Mouse (Mus musculus) hindbrain, embryonic 16.5 days (tissue): ENCODE data around the gene Il4i1. TPM values are rescaled to one million over a fixed set of nuclear protein-coding genes. Genes with fewer than 3 reads are reported as not detected.

Source experiments
- ATAC-seq: fragments of 200-750 bp; cut with Nextera tagmentation; 2 replicates; pipeline ENCODE4 v1.8.0; 2017; ENCODE audit warnings: moderate TSS enrichment, moderate library complexity
- H3K27ac ChIP-seq: fragments of 300-500 bp; sonication (generic); 2 replicates; pipeline ENCODE4 v1.5.1; 2014; ENCODE audit warnings: low read depth, mild to moderate bottlenecking, control low read depth, low read length, moderate library complexity
- H3K27me3 ChIP-seq: fragments of 300-500 bp; sonication (generic); replicated peaks from 2 replicates; pipeline ENCODE4 v1.6.1; 2014; ENCODE audit warnings: low read length; ENCODE audit not compliant: control insufficient read depth, insufficient read depth
- H3K36me3 ChIP-seq: fragments of 300-500 bp; sonication (generic); 2 replicates; pipeline ENCODE4 v1.6.1; 2014; ENCODE audit warnings: mild to moderate bottlenecking, low read length, moderate library complexity, mixed read lengths; ENCODE audit not compliant: control insufficient read depth, insufficient read depth
- H3K4me1 ChIP-seq: fragments of 300-500 bp; sonication (generic); 2 replicates; pipeline ENCODE4 v1.6.1; 2014; ENCODE audit warnings: low read depth, low read length; ENCODE audit not compliant: control insufficient read depth, insufficient read depth
- H3K4me2 ChIP-seq: fragments of 300-500 bp; sonication (generic); 2 replicates; pipeline ENCODE4 v1.6.1; 2014; ENCODE audit warnings: mild to moderate bottlenecking, low read length, control low read depth, moderate library complexity
- H3K4me3 ChIP-seq: fragments of 300-500 bp; sonication (generic); 2 replicates; pipeline ENCODE4 v1.5.1; 2014; ENCODE audit warnings: mild to moderate bottlenecking, low read length, control low read depth, moderate library complexity
- H3K9ac ChIP-seq: fragments of 300-500 bp; sonication (generic); 2 replicates; pipeline ENCODE4 v1.6.1; 2014; ENCODE audit warnings: low read depth, mild to moderate bottlenecking, control low read depth, low read length, moderate library complexity
- H3K9me3 ChIP-seq: fragments of 300-500 bp; sonication (generic); 2 replicates; pipeline ENCODE4 v1.6.1; 2014; ENCODE audit warnings: mild to moderate bottlenecking, low read length, moderate library complexity; ENCODE audit not compliant: control insufficient read depth
- WGBS: fragments of 180-500 bp; shearing (Covaris S2); extraction: QIAGEN DNeasy Blood & Tissue Kit; methylation state at CpG from one replicate; pipeline ENCODE4 v1.1.7; 2014; 5-methylcytosine and 5-hydroxymethylcytosine counted together
- polyA plus RNA-seq: library from polyadenylated mRNA; unstranded; fragments of >200 nt; fragmentation: Nextera tagmentation; extraction: Ambion mirVana; gene quantifications from 2 replicates; pipeline ENCODE4 v1.2.1, GENCODE M21; 2015

Il4i1 gene
- polyA plus RNA-seq, 1 experiment from 2014 or later = 1.7 TPM

GRCm38 (mm10) chr7:44840426-44840825 lies 24.2 kb downstream of the Il4i1 start:
- ATAC-seq = no peak
- Histone ChIP-seq H3K4me1 (peaks cover 13% of the 10 kb centered on the region), H3K9ac (no peak overlapping the region), H3K9me3 (no peaks in the 10 kb centered on the region), H3K4me2 (peak overlapping the region; percentile 64; the same call in 1 of the 2 replicates), H3K36me3 (peaks cover 41% of the 10 kb centered on the region), H3K27me3 (peaks cover 16% of the 10 kb centered on the region), H3K4me3 (peak overlapping the region; percentile 32), H3K27ac (no peak overlapping the region)
- 49% methylated on average over 14 of the region's 14 CpGs for WGBS

- Histone ChIP-seq H3K27me3 (peaks cover 16% of the 10 kb centered on the region), H3K36me3 (peaks cover 54% of the 10 kb centered on the region)
- ATAC-seq = no peak
Observed at GRCm38 (mm10) chr7:44841825-44842463, 25.8 kb downstream of the Il4i1 start.

GRCm38 (mm10) chr7:44845006-44845405 lies 28.8 kb downstream of the Il4i1 start:
- no peak for ATAC-seq
- no peaks in the 10 kb centered on the region for H3K9me3 ChIP-seq
- H3K4me3 ChIP-seq = no peak overlapping the region
- H3K4me2 ChIP-seq = no peak overlapping the region
- 97% methylated on average over 9 of the region's 10 CpGs for WGBS
- H3K27ac ChIP-seq = no peak overlapping the region
- no peak overlapping the region for H3K9ac ChIP-seq
- peaks cover 53% of the 10 kb centered on the region for H3K36me3 ChIP-seq
- peaks cover 14% of the 10 kb centered on the region for H3K4me1 ChIP-seq
- H3K27me3 ChIP-seq = peaks cover 16% of the 10 kb centered on the region

More at GRCm38 (mm10) chr7:44841825-44842463, 25.8 kb downstream of the Il4i1 start:
- Histone ChIP-seq H3K9me3 (no peaks in the 10 kb centered on the region), H3K9ac (no peak overlapping the region), H3K4me3 (no peak overlapping the region), H3K27ac (no peak overlapping the region), H3K4me1 (peaks cover 13% of the 10 kb centered on the region), H3K4me2 (no peak overlapping the region)
- WGBS = 95% methylated on average over 8 of the region's 8 CpGs

GRCm38 (mm10) chr7:44846804-44847203 lies 30.6 kb downstream of the Il4i1 start:
- no peak overlapping the region for H3K4me2 ChIP-seq
- no peak overlapping the region for H3K27ac ChIP-seq
- no peak for ATAC-seq
- 90% methylated on average over 7 of the region's 7 CpGs for WGBS
- H3K9ac ChIP-seq = no peak overlapping the region
- H3K36me3 ChIP-seq = peaks cover 44% of the 10 kb centered on the region
- H3K4me3 ChIP-seq = no peak overlapping the region
- H3K9me3 ChIP-seq = no peaks in the 10 kb centered on the region
- peaks cover 3% of the 10 kb centered on the region for H3K27me3 ChIP-seq
- H3K4me1 ChIP-seq = peaks cover 20% of the 10 kb centered on the region

- Histone ChIP-seq H3K4me1 (peaks cover 20% of the 10 kb centered on the region), H3K36me3 (peaks cover 35% of the 10 kb centered on the region), H3K4me2 (peak overlapping the region; percentile 92), H3K9ac (peak overlapping the region; percentile 72), H3K27ac (no peak overlapping the region; the same call in none of the 2 replicates), H3K27me3 (no peaks in the 10 kb centered on the region), H3K4me3 (peak overlapping the region; percentile 72), H3K9me3 (no peaks in the 10 kb centered on the region)
- ATAC-seq = no peak
- WGBS = 80% methylated on average over 5 of the region's 5 CpGs
Observed at GRCm38 (mm10) chr7:44847772-44848171, 31.6 kb downstream of the Il4i1 start.

- no peaks in the 10 kb centered on the region for H3K9me3 ChIP-seq
- H3K4me1 ChIP-seq = peaks cover 27% of the 10 kb centered on the region
- H3K4me2 ChIP-seq = peak within 1 kb of the TSS; percentile 92
- peaks cover 29% of the 10 kb centered on the region for H3K36me3 ChIP-seq
- ATAC-seq = peak; percentile 89
- peak within 1 kb of the TSS; percentile 82 for H3K9ac ChIP-seq
- WGBS = under 1% methylated on average over 54 of the region's 54 CpGs
- H3K27ac ChIP-seq = peak within 1 kb of the TSS; percentile 99
- H3K4me3 ChIP-seq = peak within 1 kb of the TSS; percentile 72
- no peaks in the 10 kb centered on the region for H3K27me3 ChIP-seq
Observed at GRCm38 (mm10) chr7:44848561-44849415, 32.6 kb downstream of the Il4i1 start, which contains the start of the genes Akt1s1 and Tbc1d17. TSS of gene Akt1s1 (plus strand) at chr7:44848991. TSS of gene Tbc1d17 (minus strand) at chr7:44849079.

GRCm38 (mm10) chr7:44849416-44850111 lies 33.4 kb downstream of the Il4i1 start:
- WGBS = under 1% methylated on average over 41 of the region's 41 CpGs
- peak overlapping the region; percentile 82 for H3K9ac ChIP-seq
- peak; percentile 74 for ATAC-seq
- peaks cover 30% of the 10 kb centered on the region for H3K4me1 ChIP-seq
- H3K4me3 ChIP-seq = peak overlapping the region; percentile 72
- peaks cover 22% of the 10 kb centered on the region for H3K36me3 ChIP-seq
- H3K4me2 ChIP-seq = peak overlapping the region; percentile 92
- no peaks in the 10 kb centered on the region for H3K27me3 ChIP-seq
- H3K9me3 ChIP-seq = no peaks in the 10 kb centered on the region
- peak overlapping the region; percentile 99 for H3K27ac ChIP-seq

GRCm38 (mm10) chr7:44850146-44850545 lies 34.0 kb downstream of the Il4i1 start:
- H3K27ac ChIP-seq = peak overlapping the region; percentile 99
- H3K4me2 ChIP-seq = peak overlapping the region; percentile 92
- peaks cover 30% of the 10 kb centered on the region for H3K4me1 ChIP-seq
- peak overlapping the region; percentile 72 for H3K4me3 ChIP-seq
- H3K9ac ChIP-seq = peak overlapping the region; percentile 82
- peak; percentile 52 for ATAC-seq
- H3K9me3 ChIP-seq = no peaks in the 10 kb centered on the region
- peaks cover 16% of the 10 kb centered on the region for H3K36me3 ChIP-seq
- under 1% methylated on average over 33 of the region's 33 CpGs for WGBS
- no peaks in the 10 kb centered on the region for H3K27me3 ChIP-seq
